15 mouse cellular contexts compared by ENCODE assay signal in genomic region chr13:99743952-99744789, GRCm38 (mm10).
DNase-seq lines count a peak whose midpoint lies in the region; ATAC-seq lines count a peak whose summit lies in the region.
"Had no signal": no experiment of that assay in that cellular context is flagged by ENCODE, and none has a peak within 500 bp of the region (broad histone marks: within the 10 kb centered on the region; RNA-seq: fewer than 3 reads in every experiment).

No protein-coding gene starts in this region.

- H3K4me1 ChIP-seq in heart, embryonic 10.5 days: peaks cover 23% of the 10 kb centered on the region
- peaks cover 16% of the 10 kb centered on the region for H3K4me1 ChIP-seq in embryonic facial prominence, embryonic 15.5 days
- H3K4me1 ChIP-seq in midbrain, embryonic 13.5 days (replicated peaks): peaks cover 26% of the 10 kb centered on the region

- no peaks in the 10 kb centered on the region for H3K27me3 ChIP-seq in heart, embryonic 10.5 days (ENCODE audit: insufficient read depth, poor library complexity, severe bottlenecking)
- H3K27me3 ChIP-seq in embryonic facial prominence, embryonic 15.5 days: no peaks in the 10 kb centered on the region
- no peaks in the 10 kb centered on the region for H3K27me3 ChIP-seq in midbrain, embryonic 13.5 days

- no peak overlapping the region for H3K9ac ChIP-seq in embryonic facial prominence, embryonic 15.5 days
- H3K9ac ChIP-seq in midbrain, embryonic 13.5 days (replicated peaks): no peak overlapping the region
- H3K9ac ChIP-seq: liver, postnatal 0 days had no signal

- H3K4me3 ChIP-seq in heart, embryonic 10.5 days: no peak overlapping the region
- no peak overlapping the region for H3K4me3 ChIP-seq in embryonic facial prominence, embryonic 15.5 days (replicated peaks)
- H3K4me3 ChIP-seq in midbrain, embryonic 13.5 days (replicated peaks): no peak overlapping the region

- no peak for DNase-seq in heart, embryonic 10.5 days (ENCODE audit: low spot score)
- DNase-seq in heart, postnatal 14 days: no peak
- peak; percentile 73 for DNase-seq in MN1 (ENCODE audit: low spot score)
- no peak for DNase-seq in embryo, embryonic 10.5 days (ENCODE audit: low spot score)
- DNase-seq in kidney, postnatal 10 days: no peak
- DNase-seq: gastrocnemius, postnatal 14 days; kidney, postnatal 36 days; liver, postnatal 0 days; lung, postnatal 4 days; right cerebral cortex, postnatal 4 days; thymus, postnatal 14 days had no signal

- H3K27ac ChIP-seq in heart, embryonic 10.5 days: peak overlapping the region; percentile 56
- 0 out of 2 replicates have a peak overlapping the region, but pooled peaks have one; percentile 36 for H3K27ac ChIP-seq in embryonic facial prominence, embryonic 15.5 days (replicated peaks)
- peak overlapping the region; percentile 21 for H3K27ac ChIP-seq in midbrain, embryonic 13.5 days

- no peaks in the 10 kb centered on the region for H3K9me3 ChIP-seq in heart, embryonic 10.5 days
- H3K9me3 ChIP-seq in embryonic facial prominence, embryonic 15.5 days (replicated peaks): no peaks in the 10 kb centered on the region
- no peaks in the 10 kb centered on the region for H3K9me3 ChIP-seq in midbrain, embryonic 13.5 days

- 50% methylated on average over 8 of the region's 8 CpGs for WGBS in heart, embryonic 10.5 days
- 46% methylated on average over 8 of the region's 8 CpGs for WGBS in embryonic facial prominence, embryonic 15.5 days
- WGBS in midbrain, embryonic 13.5 days: 42% methylated on average over 8 of the region's 8 CpGs

- no peaks in the 10 kb centered on the region for H3K36me3 ChIP-seq in heart, embryonic 10.5 days
- no peaks in the 10 kb centered on the region for H3K36me3 ChIP-seq in embryonic facial prominence, embryonic 15.5 days
- H3K36me3 ChIP-seq in midbrain, embryonic 13.5 days: no peaks in the 10 kb centered on the region

- H3K4me2 ChIP-seq in embryonic facial prominence, embryonic 15.5 days (replicated peaks): no peak overlapping the region
- no peak overlapping the region for H3K4me2 ChIP-seq in midbrain, embryonic 13.5 days (replicated peaks)

- intact Hi-C loops in heart, postnatal 14 days (cut with DNase I): loop anchor here (5.0 kb wide), 1 partner anchor 83 kb away; no protein-coding TSS in a partner anchor

- ATAC-seq in embryonic facial prominence, embryonic 15.5 days (ENCODE audit: insufficient number of reproducible peaks, low FRiP score, low TSS enrichment, low read depth): peak; percentile 31; the same call in 1 of the 2 replicates
- ATAC-seq in midbrain, embryonic 13.5 days: peak; percentile 67
- no peak for ATAC-seq in granulocyte monocyte progenitor cell, adult 5-6 weeks (replicated peaks; ENCODE audit: poor library complexity, severe bottlenecking)
- ATAC-seq: intestine, embryonic 16.5 days; liver, postnatal 0 days had no signal
